Mouse (Mus musculus) kidney, embryonic 15.5 days (tissue): ENCODE measurements around the gene Krt12. TPM values are rescaled to one million over a fixed set of nuclear protein-coding genes. Genes with fewer than 3 reads are reported as not detected.

ENCODE experiments used
- ATAC-seq: fragments of 200-750 bp; cut with Nextera tagmentation; replicated peaks from 2 replicates; pipeline ENCODE4 v1.8.0; 2017; ENCODE audit warnings: moderate TSS enrichment; ENCODE audit not compliant: low FRiP score
- H3K27ac ChIP-seq: fragments of 300-500 bp; sonication (generic); 2 replicates; pipeline ENCODE4 v1.5.1; 2015; ENCODE audit warnings: mild to moderate bottlenecking, inconsistent platforms
- H3K27me3 ChIP-seq: fragments of 300-500 bp; sonication (generic); 2 replicates; pipeline ENCODE4 v1.6.1; 2015; ENCODE audit warnings: inconsistent platforms
- H3K36me3 ChIP-seq: fragments of 300-500 bp; sonication (generic); 2 replicates; pipeline ENCODE4 v1.6.1; 2015; ENCODE audit warnings: inconsistent platforms
- H3K4me1 ChIP-seq: fragments of 300-500 bp; sonication (generic); 2 replicates; pipeline ENCODE4 v1.6.1; 2015; ENCODE audit warnings: inconsistent platforms
- H3K4me2 ChIP-seq: fragments of 300-500 bp; sonication (generic); 2 replicates; pipeline ENCODE4 v1.6.1; 2015; ENCODE audit warnings: moderate library complexity, mild to moderate bottlenecking, inconsistent platforms
- H3K4me3 ChIP-seq: fragments of 300-500 bp; sonication (generic); replicated peaks from 2 replicates; pipeline ENCODE4 v1.5.1; 2015; ENCODE audit warnings: mild to moderate bottlenecking, inconsistent platforms
- H3K9ac ChIP-seq: fragments of 300-500 bp; sonication (generic); 2 replicates; pipeline ENCODE4 v1.6.1; 2015; ENCODE audit warnings: mild to moderate bottlenecking, inconsistent platforms
- H3K9me3 ChIP-seq: fragments of 300-500 bp; sonication (generic); replicated peaks from 2 replicates; pipeline ENCODE4 v1.6.1; 2016; ENCODE audit warnings: inconsistent platforms
- WGBS: fragments of 180-500 bp; shearing (Covaris S2); methylation state at CpG from one replicate; pipeline ENCODE4 v1.1.7; 2015; ENCODE audit warnings: mixed read lengths; 5-methylcytosine and 5-hydroxymethylcytosine counted together
- polyA plus RNA-seq: library from polyadenylated mRNA; unstranded; fragments of >200 nt; fragmentation: Nextera tagmentation; extraction: Ambion mirVana; gene quantifications from 2 replicates; pipeline ENCODE4 v1.2.1, GENCODE M21; 2015

Krt12 gene
- polyA plus RNA-seq, 1 experiment from 2014 or later = not detected

DNA sequence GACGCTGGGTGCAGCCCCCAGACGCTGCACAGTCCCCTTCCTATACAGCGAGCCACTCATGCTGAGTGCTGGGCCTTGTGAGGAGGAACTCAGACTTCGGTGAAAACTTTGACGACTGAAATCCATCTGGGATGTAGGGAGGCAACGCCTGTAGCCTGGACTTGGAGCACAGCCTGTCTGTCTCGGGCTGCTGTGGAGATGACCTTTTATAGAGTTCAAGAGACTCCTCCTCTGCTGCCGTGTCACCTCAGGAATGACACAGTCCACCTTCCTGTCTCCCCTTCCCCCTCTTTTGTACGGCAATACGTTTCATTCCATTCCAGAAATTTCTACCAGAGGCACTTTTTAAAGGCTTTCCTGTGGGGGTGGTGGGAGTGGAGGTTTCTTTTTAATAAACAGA, 15.9 kb upstream of the Krt12 start, which contains the start of gene Krt20:
Krt20 (minus strand) TSS at position 179 of the 400 bp plus-strand sequence.
- WGBS = 21% methylated on average over 10 of the region's 10 CpGs
- H3K36me3 ChIP-seq = no peaks in the 10 kb centered on the region
- no peak for ATAC-seq
- no peaks in the 10 kb centered on the region for H3K9me3 ChIP-seq
- no peak within 1 kb of the TSS for H3K9ac ChIP-seq
- H3K27me3 ChIP-seq = no peaks in the 10 kb centered on the region
- peaks cover 5% of the 10 kb centered on the region; the same call in 1 of the 2 replicates for H3K4me1 ChIP-seq
- H3K4me3 ChIP-seq = no peak within 1 kb of the TSS
- no peak within 1 kb of the TSS for H3K4me2 ChIP-seq
- H3K27ac ChIP-seq = no peak within 1 kb of the TSS

DNA sequence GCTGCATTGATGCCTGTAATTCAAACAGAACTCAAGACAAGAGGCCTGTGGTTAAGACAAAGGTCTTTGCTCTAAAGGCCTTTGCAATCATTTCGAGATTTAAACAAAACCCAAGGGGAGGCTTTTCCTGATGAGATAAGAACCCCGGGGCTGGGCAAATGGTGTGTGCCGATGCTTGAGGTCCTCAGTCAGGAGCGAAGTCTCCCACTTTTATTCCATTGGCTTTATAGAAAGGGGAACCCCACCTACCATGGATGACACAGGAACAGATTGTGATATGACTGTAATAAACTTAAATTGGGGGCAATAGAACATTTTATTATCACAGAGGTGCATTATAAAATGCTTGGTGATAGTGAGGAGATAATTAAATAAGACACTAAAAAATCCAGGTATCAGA, 14.6 kb upstream of the Krt12 start:
- Histone ChIP-seq H3K27me3 (no peaks in the 10 kb centered on the region), H3K4me2 (no peak overlapping the region), H3K4me1 (peaks cover 5% of the 10 kb centered on the region; the same call in 1 of the 2 replicates), H3K4me3 (no peak overlapping the region), H3K36me3 (no peaks in the 10 kb centered on the region), H3K9me3 (no peaks in the 10 kb centered on the region), H3K9ac (no peak overlapping the region), H3K27ac (no peak overlapping the region)
- WGBS = 85% methylated on average over 4 of the region's 4 CpGs
- ATAC-seq = no peak

DNA sequence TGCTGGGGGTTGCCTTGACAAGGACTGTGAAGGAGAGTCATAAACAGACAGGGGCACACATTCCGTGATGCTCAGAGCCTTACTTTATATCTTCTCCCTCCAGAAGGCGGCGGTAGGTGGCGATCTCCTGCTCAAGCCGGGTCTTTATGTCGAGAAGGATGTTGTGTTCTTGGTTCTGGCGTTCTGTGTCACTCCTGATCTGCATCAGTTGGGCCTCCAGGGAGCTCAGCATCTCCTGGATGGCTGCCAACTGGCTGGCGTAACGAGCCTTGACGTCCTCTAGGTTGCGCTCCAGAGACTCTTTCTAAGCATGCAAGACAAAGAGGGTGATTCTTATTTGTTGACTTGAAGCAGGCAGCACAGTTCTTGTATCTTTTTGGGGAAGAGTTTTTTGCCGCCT, 8.6 kb upstream of the Krt12 start:
- WGBS = 48% methylated on average over 12 of the region's 12 CpGs
- Histone ChIP-seq H3K9me3 (no peaks in the 10 kb centered on the region), H3K27me3 (no peaks in the 10 kb centered on the region), H3K4me2 (no peak overlapping the region), H3K4me3 (no peak overlapping the region), H3K4me1 (no peaks in the 10 kb centered on the region), H3K27ac (no peak overlapping the region), H3K9ac (no peak overlapping the region), H3K36me3 (no peaks in the 10 kb centered on the region)
- no peak for ATAC-seq

DNA sequence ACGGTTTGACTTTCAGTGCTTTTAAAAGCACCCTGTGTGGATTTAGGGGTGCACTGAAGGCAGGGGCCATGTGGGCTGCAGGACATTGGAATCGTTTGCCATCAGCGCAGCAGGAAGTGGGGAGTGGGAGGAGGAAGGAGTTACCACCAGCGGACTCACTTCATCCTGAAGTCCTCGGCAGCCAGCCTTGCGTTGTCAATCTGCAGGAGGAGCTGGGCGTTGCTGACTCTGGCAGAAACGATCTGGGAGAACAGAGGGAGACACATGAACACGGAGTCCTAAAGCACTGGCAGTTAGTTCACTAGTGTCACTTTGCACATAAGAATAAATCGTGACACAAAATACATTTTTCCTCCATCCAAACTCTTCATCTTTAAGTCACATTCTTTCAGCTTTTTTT, 1.5 kb downstream of the Krt12 start:
- no peak overlapping the region for H3K9ac ChIP-seq
- no peak overlapping the region for H3K27ac ChIP-seq
- no peaks in the 10 kb centered on the region for H3K36me3 ChIP-seq
- H3K27me3 ChIP-seq = no peaks in the 10 kb centered on the region
- H3K4me1 ChIP-seq = no peaks in the 10 kb centered on the region
- no peak for ATAC-seq
- no peak overlapping the region for H3K4me3 ChIP-seq
- H3K9me3 ChIP-seq = no peaks in the 10 kb centered on the region
- H3K4me2 ChIP-seq = no peak overlapping the region
- WGBS = 39% methylated on average over 10 of the region's 10 CpGs

DNA sequence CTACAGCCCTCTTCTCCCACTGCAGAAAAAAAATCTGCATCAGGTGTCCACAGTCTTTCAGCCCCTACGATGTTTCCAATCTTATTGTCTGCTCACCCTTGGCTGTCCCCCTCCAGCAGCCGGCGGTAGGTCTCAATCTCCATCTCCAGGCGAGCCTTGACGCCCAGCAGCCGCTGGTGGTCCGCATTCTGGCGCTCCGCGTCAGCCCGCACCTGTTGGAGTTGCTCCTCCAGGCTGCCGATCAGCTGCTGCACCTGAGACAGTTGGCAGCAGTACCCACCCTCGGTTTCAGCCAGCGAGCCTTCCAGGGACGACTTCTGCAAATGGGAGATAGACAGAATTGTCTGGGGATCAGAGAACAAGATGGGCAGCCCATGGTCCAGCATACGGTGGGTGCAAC, 4.2 kb downstream of the Krt12 start:
- Histone ChIP-seq H3K27me3 (no peaks in the 10 kb centered on the region), H3K4me1 (no peaks in the 10 kb centered on the region), H3K9me3 (no peaks in the 10 kb centered on the region), H3K27ac (no peak overlapping the region), H3K9ac (no peak overlapping the region), H3K4me2 (no peak overlapping the region), H3K36me3 (no peaks in the 10 kb centered on the region), H3K4me3 (no peak overlapping the region)
- ATAC-seq = no peak
- WGBS = 72% methylated on average over 16 of the region's 16 CpGs

DNA sequence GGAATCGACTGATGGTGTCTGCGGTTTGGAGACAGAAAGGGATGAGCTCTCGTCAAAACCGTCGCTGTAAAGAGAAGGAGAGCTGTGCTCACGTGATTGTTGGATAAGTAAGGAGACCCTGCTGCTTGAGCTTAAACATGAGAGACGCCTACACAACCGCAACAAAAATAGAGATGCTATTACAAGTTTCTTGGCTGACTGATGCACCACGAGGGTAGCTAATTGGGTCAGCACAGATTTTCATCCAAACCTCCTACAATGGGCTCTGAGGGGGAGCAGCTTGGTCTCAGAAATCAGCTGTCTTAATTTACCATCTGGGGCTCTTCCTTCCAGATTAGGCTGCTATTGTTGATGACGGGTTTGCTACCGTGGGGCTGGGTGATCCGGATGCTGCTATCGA, 5.2 kb downstream of the Krt12 start:
- no peak overlapping the region for H3K9ac ChIP-seq
- ATAC-seq = no peak
- 88% methylated on average over 13 of the region's 13 CpGs for WGBS

DNA sequence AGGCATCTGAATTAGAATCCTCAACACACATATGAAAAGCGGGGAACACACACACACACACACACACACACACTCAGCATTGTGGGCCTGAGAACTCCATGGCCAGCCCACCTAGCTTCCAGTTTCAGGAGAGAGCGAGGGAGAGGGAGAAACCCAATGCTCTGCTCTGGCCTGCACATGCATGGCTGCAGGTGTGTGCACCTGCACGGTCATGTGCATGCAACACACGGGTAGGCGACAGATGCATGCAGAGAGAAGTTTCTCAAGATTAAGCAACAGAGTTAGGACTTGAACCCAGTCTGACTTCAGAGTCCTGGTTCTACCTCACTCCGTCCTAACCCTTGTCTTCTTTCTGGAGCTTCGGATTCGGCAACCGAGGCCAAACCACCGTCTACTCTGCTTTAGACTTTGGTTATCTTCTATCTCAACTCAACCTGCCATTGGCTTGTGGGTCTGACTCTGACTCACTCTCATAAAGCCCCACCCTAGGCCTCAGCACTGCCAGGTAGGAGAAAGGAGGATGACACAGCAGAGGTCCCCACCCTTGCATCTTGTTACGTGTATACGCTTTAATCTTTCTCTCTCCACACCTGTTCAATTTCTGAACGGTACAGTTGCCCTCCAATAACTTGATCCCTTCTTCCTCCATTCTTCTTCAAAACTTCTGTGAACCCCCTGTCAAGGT, 7.5 kb downstream of the Krt12 start:
- Histone ChIP-seq H3K4me1 (no peaks in the 10 kb centered on the region), H3K27me3 (no peaks in the 10 kb centered on the region), H3K4me3 (no peak overlapping the region), H3K9me3 (no peaks in the 10 kb centered on the region), H3K9ac (no peak overlapping the region), H3K27ac (no peak overlapping the region), H3K4me2 (no peak overlapping the region), H3K36me3 (no peaks in the 10 kb centered on the region)
- no peak for ATAC-seq
- 92% methylated on average over 13 of the region's 13 CpGs for WGBS

More for the DNA sequence above, 5.2 kb downstream of the Krt12 start:
- Histone ChIP-seq H3K4me2 (no peak overlapping the region), H3K27me3 (no peaks in the 10 kb centered on the region), H3K36me3 (no peaks in the 10 kb centered on the region), H3K4me1 (no peaks in the 10 kb centered on the region), H3K9me3 (no peaks in the 10 kb centered on the region), H3K27ac (no peak overlapping the region), H3K4me3 (no peak overlapping the region)

DNA sequence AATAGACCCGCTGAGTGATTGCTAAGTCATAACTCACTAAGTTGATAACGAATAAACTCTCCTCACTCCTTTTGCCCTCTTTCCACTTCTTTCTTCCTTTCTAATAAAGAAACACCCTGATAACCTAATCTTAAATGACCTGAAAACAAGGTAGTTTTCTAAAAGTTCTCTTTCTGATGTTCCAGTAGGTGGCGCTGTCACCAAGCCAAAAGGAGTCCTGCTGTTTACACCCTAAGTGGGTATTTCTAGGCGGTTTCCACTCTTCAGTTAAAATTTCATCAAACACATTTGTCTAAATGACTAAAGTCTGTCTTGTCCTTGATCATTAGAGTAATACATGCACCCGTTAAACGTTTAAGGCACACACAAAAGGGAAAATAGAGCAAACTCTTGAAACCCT, 8.8 kb downstream of the Krt12 start:
- no peak overlapping the region for H3K27ac ChIP-seq
- H3K36me3 ChIP-seq = no peaks in the 10 kb centered on the region
- no peak for ATAC-seq
- WGBS = 18% methylated on average over 6 of the region's 6 CpGs
- no peak overlapping the region for H3K9ac ChIP-seq
- no peak overlapping the region for H3K4me3 ChIP-seq
- no peaks in the 10 kb centered on the region for H3K4me1 ChIP-seq
- H3K27me3 ChIP-seq = no peaks in the 10 kb centered on the region
- no peaks in the 10 kb centered on the region for H3K9me3 ChIP-seq
- H3K4me2 ChIP-seq = no peak overlapping the region

DNA sequence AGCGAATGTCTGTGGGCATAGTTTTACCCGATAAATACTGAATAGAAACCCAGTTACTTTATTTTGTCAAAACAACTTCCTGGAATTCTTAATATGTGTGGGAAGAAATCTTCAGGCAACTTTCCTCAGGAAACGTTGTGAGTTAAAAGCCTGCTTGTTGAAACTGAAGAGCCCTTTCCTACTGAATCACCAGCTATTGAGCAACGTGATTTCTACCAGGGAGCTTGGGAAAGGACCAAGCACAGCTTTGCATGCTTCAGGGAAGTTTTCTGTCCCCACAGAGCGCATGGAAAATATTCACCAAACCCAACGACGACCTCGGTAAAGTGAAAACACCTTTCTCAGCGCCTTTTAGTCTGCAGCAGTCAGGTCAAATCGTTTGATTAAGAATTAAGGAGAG, 15.9 kb downstream of the Krt12 start:
- Histone ChIP-seq H3K4me1 (no peaks in the 10 kb centered on the region), H3K27me3 (peaks cover 8% of the 10 kb centered on the region; the same call in 1 of the 2 replicates), H3K36me3 (no peaks in the 10 kb centered on the region), H3K4me3 (no peak overlapping the region), H3K27ac (no peak overlapping the region), H3K4me2 (no peak overlapping the region), H3K9ac (no peak overlapping the region), H3K9me3 (no peaks in the 10 kb centered on the region)
- 67% methylated on average over 10 of the region's 10 CpGs for WGBS
- no peak for ATAC-seq

DNA sequence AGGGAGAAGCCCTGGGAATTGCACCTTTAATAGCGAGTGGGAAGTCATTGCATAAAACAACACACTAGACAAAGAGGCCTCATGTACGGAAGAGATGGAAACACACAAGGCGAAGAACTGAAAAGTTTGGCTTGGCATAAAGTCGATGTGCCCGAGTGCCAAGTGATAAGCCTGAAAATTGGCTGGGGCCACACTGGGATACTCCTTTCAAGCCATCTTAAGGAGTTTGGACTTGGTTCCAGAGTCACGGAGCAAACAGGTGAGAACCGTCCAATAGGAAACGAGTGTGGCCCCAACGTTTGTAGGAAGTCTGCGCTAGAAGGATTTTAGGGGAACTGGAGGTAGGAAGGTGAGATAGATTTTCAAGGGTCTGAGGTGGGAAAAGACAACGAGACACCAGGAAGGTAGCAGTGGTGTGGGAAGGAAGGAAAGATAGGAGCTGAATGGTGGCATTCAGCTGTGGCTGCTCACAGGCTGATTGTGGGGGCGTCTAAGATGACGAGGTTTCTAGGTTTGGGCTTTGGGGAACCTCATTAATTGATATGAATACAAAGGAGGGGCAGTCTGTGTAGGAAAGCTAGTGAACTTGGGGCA, 22.0 kb downstream of the Krt12 start:
- peaks cover 17% of the 10 kb centered on the region for H3K27me3 ChIP-seq
- no peak overlapping the region for H3K4me3 ChIP-seq
- no peaks in the 10 kb centered on the region for H3K9me3 ChIP-seq
- H3K27ac ChIP-seq = no peak overlapping the region
- no peak for ATAC-seq
- WGBS = 85% methylated on average over 13 of the region's 13 CpGs
- no peak overlapping the region for H3K4me2 ChIP-seq
- H3K9ac ChIP-seq = no peak overlapping the region
- no peaks in the 10 kb centered on the region for H3K4me1 ChIP-seq
- no peaks in the 10 kb centered on the region for H3K36me3 ChIP-seq

DNA sequence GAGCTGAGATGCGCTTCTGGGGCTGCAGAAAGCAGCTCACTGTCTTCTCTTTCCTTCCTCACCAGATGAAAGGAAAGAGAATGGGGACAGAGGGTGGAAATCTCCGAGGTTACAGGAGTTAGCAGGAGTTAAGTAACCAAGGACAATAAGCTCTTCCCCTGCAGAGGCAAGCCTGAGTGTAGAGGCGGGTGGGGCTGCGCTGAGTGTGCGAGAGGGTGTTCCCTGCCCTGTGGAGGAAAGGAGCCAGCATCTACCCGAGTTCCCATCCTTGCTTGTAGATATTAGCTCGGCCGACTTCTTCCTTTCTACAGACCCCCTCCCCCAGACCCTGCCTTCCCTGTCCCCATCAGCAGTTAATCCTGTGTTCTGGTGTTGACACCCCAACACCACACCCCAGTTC, 23.2 kb downstream of the Krt12 start:
- WGBS = 70% methylated on average over 8 of the region's 8 CpGs
- Histone ChIP-seq H3K36me3 (no peaks in the 10 kb centered on the region), H3K4me1 (no peaks in the 10 kb centered on the region), H3K4me2 (no peak overlapping the region), H3K27me3 (peaks cover 17% of the 10 kb centered on the region), H3K9me3 (no peaks in the 10 kb centered on the region), H3K4me3 (no peak overlapping the region), H3K27ac (no peak overlapping the region), H3K9ac (no peak overlapping the region)
- ATAC-seq = no peak

DNA sequence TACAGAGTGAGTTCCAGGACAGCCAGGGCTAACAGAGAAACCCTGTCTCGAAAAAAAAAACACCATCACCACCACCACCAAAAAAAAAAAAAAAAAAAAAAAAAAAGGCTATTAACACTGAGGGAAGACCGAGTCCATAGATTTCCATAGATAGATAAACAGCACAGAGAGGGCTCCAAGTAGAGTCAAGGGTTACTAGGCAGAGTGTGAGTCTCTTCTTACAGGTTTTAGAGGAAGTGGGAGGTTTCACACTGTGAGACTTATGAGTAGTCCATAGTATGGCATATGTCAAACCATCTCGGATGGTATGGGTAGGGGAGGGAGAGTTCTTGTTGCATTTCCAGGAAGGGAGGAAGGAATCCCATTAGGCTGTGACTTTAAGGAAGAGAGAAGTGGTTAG, 24.0 kb downstream of the Krt12 start:
- no peaks in the 10 kb centered on the region for H3K9me3 ChIP-seq
- no peak for ATAC-seq
- no peak overlapping the region for H3K9ac ChIP-seq
- 61% methylated on average over 3 of the region's 3 CpGs for WGBS
- no peak overlapping the region for H3K4me2 ChIP-seq
- no peaks in the 10 kb centered on the region for H3K4me1 ChIP-seq
- H3K4me3 ChIP-seq = no peak overlapping the region
- H3K27me3 ChIP-seq = peaks cover 17% of the 10 kb centered on the region
- no peaks in the 10 kb centered on the region for H3K36me3 ChIP-seq
- H3K27ac ChIP-seq = no peak overlapping the region

DNA sequence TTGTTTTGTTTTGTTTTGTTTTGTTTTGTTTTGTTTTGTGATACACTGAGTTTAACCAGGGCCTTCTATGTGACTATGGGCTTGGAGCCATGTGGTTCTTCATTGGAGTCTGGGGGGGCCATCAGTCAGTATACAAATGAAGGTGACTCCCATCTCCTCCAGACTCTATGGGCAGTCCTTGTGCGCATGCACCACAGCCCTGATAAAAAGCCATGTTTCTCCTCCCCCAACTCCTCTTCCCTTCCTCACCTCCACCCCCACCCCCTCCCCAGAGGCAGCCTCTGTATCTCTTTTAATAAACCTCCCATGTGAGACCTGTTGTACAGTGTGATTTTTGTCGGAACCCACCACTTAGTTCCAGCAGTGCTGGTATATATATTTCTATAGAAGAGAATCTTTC, 25.4 kb downstream of the Krt12 start:
- H3K9me3 ChIP-seq = no peaks in the 10 kb centered on the region
- H3K27me3 ChIP-seq = peaks cover 16% of the 10 kb centered on the region
- no peak overlapping the region for H3K9ac ChIP-seq
- no peak overlapping the region for H3K4me3 ChIP-seq
- H3K4me2 ChIP-seq = no peak overlapping the region
- H3K36me3 ChIP-seq = no peaks in the 10 kb centered on the region
- WGBS = 89% methylated on average over 2 of the region's 2 CpGs
- ATAC-seq = no peak
- no peak overlapping the region for H3K27ac ChIP-seq
- H3K4me1 ChIP-seq = no peaks in the 10 kb centered on the region
